Mouse (Mus musculus) testis, adult 2 months (tissue): ENCODE results near the gene Dmkn.

Experiments used
- CTCF ChIP-seq: fragments of 200-500 bp; IDR thresholded peaks from 2 replicates; pipeline ENCODE4 v1.5.1; 2012; ENCODE audit warnings: low read depth, mild to moderate bottlenecking, inconsistent platforms, low read length, moderate library complexity; ENCODE audit not compliant: control insufficient read depth, insufficient read depth, insufficient replicate concordance
- POLR2A ChIP-seq: fragments of 200-500 bp; IDR thresholded peaks from 2 replicates; pipeline ENCODE4 v1.6.1; 2012; ENCODE audit warnings: low read depth, mild to moderate bottlenecking, inconsistent platforms, low read length, moderate library complexity; ENCODE audit not compliant: control insufficient read depth

DNA sequence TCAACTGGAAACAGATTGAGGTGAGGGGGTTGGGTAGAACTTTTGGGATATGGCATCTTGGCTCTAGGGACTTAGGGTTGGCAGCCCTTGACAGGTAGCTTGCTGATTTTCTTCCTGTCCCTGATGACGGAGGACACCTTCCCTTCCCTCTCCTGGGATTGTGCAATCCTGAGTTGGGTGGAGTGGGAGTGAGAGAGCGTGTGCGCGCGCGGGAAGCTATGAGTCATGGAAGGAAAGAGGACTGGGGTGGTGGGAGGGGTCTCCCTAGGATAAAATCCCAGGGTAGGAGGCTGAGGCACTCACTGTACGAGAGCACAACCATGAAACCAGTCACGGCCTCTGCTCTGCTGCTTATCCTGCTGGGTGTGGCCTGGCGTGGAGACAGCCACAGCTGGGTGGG, 12.5 kb downstream of the Dmkn start:
- TF ChIP-seq CTCF, result no peak
- TF ChIP-seq POLR2A, result no peak
